Mouse (Mus musculus) forebrain, embryonic 14.5 days (tissue): ENCODE measurements at regions not wholly inside any gene's neighbourhood (a gene's known extent, or its start where the extent isn't known, plus 50 kb on each side); places are given as distances from the start of the nearest gene placed in this dataset.

Source experiments
- ATAC-seq: fragments of 200-750 bp; cut with Nextera tagmentation; 2 replicates; pipeline ENCODE4 v1.8.0; 2017; ENCODE audit warnings: mild to moderate bottlenecking, moderate library complexity
- DNase-seq: peaks from one replicate; pipeline ENCODE4 v3.0.0-alpha.2; 2015; ENCODE audit warnings: low spot score
- H3K27ac ChIP-seq: fragments of 300-500 bp; sonication (generic); 2 replicates; pipeline ENCODE4 v1.5.1; 2014; ENCODE audit warnings: low read depth, mild to moderate bottlenecking, control low read depth, low read length, moderate library complexity
- H3K27me3 ChIP-seq: fragments of 300-500 bp; sonication (generic); replicated peaks from 2 replicates; pipeline ENCODE4 v1.6.1; 2014; ENCODE audit warnings: low read length, control low read depth, mixed read lengths; ENCODE audit not compliant: control insufficient read depth, insufficient read depth
- H3K36me3 ChIP-seq: fragments of 300-500 bp; sonication (generic); 2 replicates; pipeline ENCODE4 v1.6.1; 2014; ENCODE audit warnings: low read length, control low read depth; ENCODE audit not compliant: control insufficient read depth, insufficient read depth
- H3K4me1 ChIP-seq: fragments of 300-500 bp; sonication (generic); 2 replicates; pipeline ENCODE4 v1.6.1; 2014; ENCODE audit warnings: antibody characterized with exemption, low read length, control low read depth; ENCODE audit not compliant: control insufficient read depth, insufficient read depth
- H3K4me2 ChIP-seq: fragments of 300-500 bp; sonication (generic); 2 replicates; pipeline ENCODE4 v1.6.1; 2014; ENCODE audit warnings: mild to moderate bottlenecking, control low read depth, low read length
- H3K4me3 ChIP-seq: fragments of 300-500 bp; sonication (generic); 2 replicates; pipeline ENCODE4 v1.5.1; 2014; ENCODE audit warnings: low read depth, low read length, control low read depth
- H3K9ac ChIP-seq: fragments of 300-500 bp; sonication (generic); 2 replicates; pipeline ENCODE4 v1.6.1; 2014; ENCODE audit warnings: mild to moderate bottlenecking, low read length, control low read depth, moderate library complexity
- H3K9me3 ChIP-seq: fragments of 300-500 bp; sonication (generic); replicated peaks from 2 replicates; pipeline ENCODE4 v1.6.1; 2016; ENCODE audit warnings: low read length, control low read depth, mixed read lengths; ENCODE audit not compliant: control insufficient read depth
- WGBS: fragments of 180-500 bp; shearing (Covaris S2); extraction: QIAGEN DNeasy Blood & Tissue Kit; methylation state at CpG from one replicate; pipeline ENCODE4 v1.1.7; 2014; 5-methylcytosine and 5-hydroxymethylcytosine counted together

DNA sequence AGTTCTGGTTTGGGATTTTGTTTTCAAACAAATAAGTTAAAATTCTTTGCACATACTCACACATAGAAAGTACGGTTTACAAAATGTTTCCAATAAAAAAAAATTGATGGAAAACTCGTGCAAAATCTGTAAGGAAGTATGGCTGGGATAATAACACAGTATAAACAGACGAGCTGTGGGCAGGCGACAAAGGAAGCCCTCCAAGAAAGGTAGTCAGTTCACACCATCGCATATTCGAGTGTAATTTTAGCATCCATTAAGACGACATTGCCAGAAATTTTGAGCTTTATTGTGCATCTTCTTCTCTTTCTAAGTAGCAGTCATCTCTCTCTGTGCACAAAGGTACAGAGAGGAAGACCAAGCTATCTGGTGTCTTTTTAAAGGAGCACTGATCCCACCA is 57.6 kb upstream of the Camk2d start:
- H3K27me3 ChIP-seq = no peaks in the 10 kb centered on the region
- H3K4me3 ChIP-seq = no peak overlapping the region
- no peaks in the 10 kb centered on the region for H3K4me1 ChIP-seq
- no peak for DNase-seq
- no peak overlapping the region for H3K9ac ChIP-seq
- no peaks in the 10 kb centered on the region for H3K9me3 ChIP-seq
- H3K36me3 ChIP-seq = no peaks in the 10 kb centered on the region
- no peak overlapping the region for H3K27ac ChIP-seq
- whole genome bisulfite sequencing = 90% methylated on average over 7 of the region's 7 CpGs
- no peak overlapping the region for H3K4me2 ChIP-seq
- no peak for ATAC-seq

DNA sequence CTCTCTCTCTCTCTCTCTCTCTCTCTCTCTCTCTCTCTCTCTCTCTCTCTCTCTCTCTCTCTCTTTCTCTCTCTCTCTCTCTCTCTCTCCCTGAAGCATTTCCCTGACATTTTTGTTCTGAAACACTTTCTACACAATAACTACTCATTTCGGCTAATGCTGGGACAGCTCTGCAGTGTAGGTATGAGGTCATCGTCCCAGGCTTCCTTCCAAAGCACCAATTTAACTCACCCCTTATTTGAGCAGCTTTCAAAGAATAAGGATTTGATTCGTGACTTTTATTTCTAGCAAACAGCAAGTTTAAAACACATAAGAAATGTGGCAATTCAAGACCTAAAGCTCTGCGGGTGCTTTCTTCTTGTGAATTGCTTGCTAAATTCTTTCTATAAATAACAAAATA is 55.0 kb upstream of the Camk2d start:
- Histone ChIP-seq H3K4me3 (no peak overlapping the region), H3K4me2 (no peak overlapping the region), H3K4me1 (no peaks in the 10 kb centered on the region), H3K36me3 (no peaks in the 10 kb centered on the region), H3K9ac (no peak overlapping the region), H3K27me3 (no peaks in the 10 kb centered on the region), H3K27ac (no peak overlapping the region), H3K9me3 (no peaks in the 10 kb centered on the region)
- peak; percentile 23 for DNase-seq
- WGBS = 50% methylated on average over 4 of the region's 4 CpGs
- ATAC-seq = no peak
